Mouse (Mus musculus) spleen, postnatal 10 days (tissue): ENCODE data around the gene Jmjd7.

Experiments
- DNase-seq, 2 experiments: peaks; one replicate each; pipeline ENCODE4 v3.0.0; 2021 to 2022; ENCODE audit warnings: low spot score in 2 of 2

Jmjd7 gene

DNA sequence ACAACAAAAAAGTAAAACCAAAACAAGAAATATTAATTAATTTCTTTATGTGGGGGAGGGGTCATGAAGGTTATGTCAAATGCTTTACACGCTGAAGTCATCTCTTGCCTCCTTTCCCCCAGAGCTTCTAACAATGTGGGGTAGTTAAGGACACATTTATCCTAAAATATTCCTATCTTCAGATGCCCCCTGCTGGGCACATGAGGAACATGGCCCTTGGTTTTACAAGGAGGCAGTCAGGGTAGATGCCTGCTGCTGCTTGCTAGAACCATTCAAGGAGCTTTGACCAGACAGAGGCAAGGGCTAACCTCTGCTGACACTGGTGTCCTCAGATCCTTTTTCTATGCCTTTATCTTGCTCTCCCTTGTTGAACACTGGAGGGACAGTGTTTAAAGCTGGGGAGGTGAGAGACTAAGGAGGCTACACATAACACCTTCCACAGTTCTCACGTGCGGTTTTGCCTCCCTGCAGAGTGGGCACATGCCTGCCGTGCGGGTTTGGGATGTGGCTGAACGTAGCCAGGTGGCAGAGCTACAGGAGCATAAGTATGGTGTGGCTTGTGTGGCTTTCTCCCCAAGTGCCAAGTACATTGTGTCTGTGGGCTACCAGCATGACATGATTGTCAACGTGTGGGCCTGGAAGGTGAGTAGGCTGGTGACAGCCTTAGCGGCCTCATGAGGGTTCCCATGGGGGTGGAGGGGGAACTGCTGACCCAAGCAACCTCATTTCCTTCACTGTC, 15.7 kb upstream of the Jmjd7 start:
- peak in 1 of 2 experiments; percentile 65 for DNase-seq

DNA sequence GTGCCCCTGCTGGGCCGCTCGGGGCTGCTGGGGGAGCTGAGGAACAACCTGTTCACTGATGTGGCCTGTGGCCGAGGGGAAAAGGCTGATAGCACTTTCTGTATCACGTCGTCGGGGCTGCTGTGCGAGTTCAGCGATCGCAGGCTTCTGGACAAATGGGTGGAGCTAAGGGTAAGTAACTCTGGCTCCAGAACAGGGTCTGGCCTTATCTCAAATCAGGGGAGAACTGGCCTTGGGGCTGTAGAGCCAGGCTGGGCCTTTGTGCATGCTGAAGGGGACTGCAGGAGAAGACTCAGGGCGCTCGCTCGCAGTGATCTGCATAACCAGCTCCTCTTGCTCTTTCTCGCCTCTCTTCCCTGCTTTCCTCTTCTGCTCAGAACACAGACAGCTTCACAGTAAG, 14.4 kb upstream of the Jmjd7 start:
- DNase-seq, result no peak

DNA sequence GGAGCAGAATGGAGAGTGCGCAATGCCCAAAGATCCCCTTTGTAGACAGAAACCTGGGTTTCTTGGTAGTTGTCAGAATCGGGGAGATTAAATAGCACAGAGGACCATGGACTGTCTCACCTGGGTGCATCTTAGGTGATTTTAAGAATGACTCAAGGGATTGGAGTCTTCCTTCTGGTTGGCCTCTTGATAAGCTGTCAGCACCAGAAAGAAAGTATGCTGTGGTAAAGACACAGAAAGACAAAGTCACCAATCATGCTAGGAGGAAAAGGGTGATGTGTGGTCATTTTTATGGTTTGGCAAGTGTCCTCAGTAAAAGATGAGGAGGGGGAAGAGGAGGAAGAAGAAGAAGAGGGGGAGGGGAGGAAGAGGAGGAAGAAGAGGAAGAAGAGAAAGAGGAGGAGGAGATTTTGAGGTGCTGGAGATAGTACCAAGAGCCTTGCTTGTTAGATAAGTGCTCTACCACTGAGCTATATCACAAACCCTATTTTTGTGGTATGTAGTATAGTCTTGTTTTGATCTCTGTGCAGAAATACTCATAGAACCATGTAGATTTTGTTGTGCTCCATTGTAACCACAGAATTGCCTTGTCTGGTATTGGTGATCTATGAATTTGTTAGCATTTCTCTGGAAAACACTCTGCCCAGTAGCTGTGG, 13.3 kb upstream of the Jmjd7 start:
- no peak for DNase-seq

DNA sequence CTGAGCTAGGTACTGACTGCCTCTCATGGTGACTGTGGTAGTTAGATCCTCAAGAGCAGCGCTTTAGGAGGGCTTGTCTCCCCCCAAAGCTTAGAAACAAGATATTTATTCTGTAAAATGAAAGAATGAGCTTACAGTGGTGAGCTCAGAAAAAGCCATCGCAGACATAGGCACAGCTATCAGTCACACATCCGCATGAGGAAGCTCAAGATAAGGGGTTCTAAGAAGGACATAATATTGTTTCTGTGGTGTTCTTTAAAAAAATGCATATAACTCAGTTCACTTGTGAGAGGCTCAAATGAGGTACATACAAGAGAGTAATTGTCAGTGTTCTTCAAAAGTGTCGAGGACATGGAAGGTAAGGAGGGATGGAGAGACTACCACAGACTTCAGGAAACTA, 11.4 kb upstream of the Jmjd7 start:
- DNase-seq, result no peak

DNA sequence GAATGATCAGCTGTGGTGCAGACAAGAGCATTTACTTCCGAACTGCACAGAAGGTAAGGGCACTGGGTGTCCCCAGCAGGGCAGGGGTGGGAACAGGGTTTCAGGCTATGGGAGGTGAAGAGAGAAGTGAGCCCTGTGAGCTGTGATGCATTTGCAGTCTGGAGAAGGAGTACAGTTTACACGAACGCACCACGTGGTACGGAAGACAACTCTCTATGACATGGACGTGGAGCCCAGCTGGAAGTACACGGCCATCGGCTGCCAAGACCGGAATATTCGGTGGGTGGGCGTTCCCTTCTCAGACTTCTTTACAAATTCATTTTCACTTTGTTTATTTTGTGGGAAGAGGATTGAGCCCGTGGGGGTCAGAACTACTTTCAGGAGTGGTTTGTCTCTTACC, 9.7 kb upstream of the Jmjd7 start:
- no peak for DNase-seq

DNA sequence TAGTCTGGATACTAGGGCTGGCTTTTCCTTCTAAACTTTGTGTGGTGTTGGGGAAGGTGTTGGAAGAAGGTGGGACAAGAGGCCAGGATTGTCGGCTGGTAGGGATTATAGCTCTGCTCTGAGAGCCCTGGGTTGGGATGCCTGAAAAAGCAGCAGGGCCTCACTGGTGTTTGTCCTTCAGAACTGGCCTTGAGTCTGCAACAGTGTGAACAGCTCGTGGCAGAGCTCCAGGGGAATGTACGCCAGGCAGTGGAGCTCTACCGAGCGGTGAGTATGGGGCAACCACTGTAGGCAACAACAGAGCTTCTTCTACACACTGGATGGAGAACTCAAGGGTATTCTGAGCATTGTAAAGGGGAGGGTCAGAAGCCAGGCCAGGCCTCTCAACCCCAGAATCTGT, 2.9 kb upstream of the Jmjd7 start:
- DNase-seq, result no peak

DNA sequence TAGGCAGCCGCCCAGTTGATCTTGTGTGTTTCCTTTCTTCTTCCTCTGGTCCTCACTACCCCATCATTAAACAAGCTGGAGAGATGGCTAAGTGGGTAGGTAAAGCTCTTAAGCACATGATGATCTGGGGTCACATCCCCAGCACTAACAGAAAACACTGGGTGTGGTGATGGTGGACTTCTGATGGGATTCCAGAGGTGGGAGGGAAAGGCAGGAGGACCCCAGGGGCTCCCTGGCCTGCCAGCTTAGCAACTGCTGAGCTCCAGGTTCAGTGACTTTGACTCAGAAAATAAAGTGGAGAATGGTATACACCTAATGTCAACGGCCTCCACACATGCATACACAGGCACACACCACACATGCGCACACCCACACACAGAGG, 658 bp downstream of the Jmjd7 start:
- no peak for DNase-seq

DNA sequence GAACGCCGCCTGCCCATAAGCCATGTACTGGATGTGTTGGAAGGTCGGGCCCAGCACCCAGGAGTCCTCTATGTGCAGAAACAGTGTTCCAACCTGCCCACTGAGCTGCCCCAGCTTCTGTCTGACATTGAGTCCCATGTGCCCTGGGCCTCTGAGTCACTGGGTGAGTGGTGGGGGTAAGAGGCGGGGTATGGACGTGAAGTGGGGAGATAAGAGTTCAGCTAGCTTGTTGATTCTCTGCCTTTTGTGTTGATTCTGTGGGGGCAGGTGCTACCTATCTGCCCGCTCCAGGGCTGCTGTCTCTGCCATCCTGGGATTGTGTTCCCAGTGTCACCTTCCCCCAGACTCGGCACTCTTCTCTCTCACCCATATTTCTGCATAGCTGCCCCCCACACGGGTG, 3.1 kb downstream of the Jmjd7 start:
- no peak for DNase-seq

DNA sequence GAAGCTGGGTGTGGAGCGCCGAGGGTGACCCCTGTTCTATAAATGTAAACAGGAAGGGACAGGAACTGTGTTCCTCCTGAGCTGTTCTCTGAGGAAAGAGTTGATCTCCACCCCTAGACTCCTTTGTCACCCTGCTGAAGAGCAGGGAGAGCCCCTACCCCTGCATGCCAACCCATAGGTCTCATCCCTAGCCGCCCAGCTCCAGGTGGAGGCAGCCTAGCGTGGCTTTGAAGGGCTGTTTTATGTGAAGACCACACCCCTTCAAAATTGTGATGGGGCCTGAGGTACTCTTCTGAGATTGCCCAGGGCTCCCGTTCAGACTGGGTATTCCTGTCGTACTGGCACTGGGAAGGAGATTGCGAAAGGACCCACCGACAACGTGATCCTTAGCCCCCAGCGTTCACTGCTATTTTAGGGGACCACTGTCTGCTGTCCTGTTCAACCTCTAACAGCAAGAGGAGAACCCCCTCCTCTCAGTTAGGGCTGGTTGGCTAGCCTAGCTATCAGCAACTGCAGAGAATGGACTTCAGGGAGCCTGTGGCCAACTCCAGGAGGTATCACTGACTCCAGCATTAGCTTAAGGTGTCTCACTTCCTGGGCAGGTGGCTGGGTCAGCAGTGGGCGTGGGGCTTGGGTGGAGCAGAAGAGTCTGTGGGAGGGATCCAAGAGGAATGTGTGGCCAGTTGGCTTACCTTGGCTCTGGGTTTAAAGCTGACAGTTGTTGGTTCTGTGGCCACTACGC, 5.6 kb downstream of the Jmjd7 start, which contains the start of gene Pla2g4b:
Gene Pla2g4b, plus strand, starts transcription at position 692 of the 742 bp plus-strand sequence.
- no peak for DNase-seq

DNA sequence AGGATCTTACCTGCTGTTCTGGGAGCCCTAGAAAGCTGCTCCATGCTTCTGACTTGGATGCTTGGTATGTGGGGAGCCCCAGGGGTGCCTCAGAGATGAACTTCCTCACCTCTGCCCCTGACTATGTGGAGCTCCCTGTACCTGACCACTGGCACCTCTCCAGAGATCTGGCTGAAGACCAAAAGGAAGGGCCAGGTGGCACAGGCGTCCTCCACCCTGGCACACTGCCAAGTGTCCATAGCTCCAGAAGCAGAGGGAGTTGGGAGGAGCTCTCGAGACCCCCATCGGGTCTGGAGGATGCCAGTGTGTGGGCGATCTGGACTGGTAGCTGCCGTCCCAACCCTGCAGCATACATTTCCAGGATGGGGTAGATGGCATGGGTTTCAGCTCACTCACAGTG, 6.4 kb downstream of the Jmjd7 start:
- no peak for DNase-seq

DNA sequence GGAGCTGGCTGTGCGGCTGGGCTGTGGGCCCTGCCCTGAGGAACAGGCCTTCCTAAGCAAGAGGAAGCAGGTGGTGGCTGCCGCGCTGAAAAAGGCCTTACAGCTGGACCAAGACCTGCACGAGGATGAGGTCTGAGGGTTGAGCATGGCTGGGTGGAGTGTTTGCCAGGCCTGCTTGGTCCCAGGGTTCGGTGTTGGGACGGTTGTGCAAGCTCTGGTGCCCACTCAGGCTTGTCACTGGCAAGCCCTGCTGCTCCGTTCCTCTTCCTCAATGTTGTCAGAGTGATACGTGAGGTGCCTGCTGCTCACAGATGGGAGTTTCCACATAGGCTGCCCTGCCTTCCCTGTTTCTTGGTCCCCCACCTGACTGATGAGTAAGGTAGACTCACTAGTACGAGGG, 10.5 kb downstream of the Jmjd7 start:
- DNase-seq, result no peak

DNA sequence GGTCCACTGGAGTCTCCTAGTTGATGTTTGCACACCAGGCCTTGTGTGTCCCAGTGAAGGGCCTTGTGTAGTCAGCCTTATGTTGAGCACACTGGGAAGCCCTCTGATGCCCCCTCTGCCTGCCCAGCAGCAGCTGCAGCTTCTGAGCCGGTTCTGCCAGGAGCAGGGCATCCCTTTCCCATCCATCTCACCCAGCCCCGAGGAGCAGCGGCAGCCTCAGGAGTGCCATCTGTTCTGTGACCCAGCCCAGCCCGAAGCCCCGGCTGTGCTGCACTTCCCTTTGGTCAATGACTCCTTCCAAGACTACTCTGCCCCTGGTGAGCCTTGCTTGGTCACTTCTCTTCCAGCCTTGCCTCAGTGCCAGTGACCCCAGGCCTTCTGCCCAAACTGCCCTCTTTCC, 13.7 kb downstream of the Jmjd7 start:
- no peak for DNase-seq

DNA sequence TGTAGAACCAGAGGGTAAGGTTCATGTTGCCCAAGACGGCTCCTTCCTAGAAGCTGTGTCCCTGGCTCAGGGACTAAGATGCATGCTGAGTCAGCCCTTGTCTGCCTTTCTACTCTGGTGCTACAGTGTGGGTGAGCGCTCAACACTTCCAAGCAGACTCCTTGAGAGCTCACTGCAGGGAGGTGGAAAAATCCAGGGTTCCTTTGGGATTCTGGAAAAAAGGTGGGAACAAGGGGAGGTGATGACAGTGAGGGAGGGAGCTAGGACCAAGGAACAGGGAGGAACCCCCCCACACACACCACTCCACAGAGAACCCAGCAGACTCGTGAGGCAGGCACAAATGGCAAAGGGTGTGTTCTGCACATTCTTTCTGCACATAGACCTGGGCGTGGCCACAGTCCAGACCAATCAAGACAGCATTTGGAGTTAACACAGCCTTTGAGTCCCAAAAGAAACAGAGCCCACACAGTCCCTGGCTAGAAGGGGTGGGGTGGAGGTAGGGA, 16.9 kb downstream of the Jmjd7 start:
- no peak for DNase-seq

DNA sequence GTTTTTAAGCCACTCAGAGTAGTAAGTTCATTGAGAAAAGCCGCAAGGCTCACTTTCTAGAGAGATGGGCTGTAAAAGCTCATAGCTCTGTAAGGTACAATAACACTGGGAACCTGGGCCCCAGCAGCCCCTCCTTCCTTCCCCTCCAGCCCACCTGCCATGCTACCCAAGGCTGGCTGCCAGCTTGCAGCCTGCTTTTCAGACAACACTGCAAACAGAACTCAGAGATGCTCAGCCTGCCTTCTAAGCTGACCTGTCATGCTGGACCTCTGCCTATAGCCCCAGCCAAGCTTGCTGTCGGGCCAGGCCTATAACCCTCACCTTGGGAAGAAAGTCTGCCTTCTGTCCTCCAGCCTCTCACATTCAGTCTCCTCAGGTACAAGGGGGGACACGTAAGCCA, 17.4 kb downstream of the Jmjd7 start:
- DNase-seq, result no peak

DNA sequence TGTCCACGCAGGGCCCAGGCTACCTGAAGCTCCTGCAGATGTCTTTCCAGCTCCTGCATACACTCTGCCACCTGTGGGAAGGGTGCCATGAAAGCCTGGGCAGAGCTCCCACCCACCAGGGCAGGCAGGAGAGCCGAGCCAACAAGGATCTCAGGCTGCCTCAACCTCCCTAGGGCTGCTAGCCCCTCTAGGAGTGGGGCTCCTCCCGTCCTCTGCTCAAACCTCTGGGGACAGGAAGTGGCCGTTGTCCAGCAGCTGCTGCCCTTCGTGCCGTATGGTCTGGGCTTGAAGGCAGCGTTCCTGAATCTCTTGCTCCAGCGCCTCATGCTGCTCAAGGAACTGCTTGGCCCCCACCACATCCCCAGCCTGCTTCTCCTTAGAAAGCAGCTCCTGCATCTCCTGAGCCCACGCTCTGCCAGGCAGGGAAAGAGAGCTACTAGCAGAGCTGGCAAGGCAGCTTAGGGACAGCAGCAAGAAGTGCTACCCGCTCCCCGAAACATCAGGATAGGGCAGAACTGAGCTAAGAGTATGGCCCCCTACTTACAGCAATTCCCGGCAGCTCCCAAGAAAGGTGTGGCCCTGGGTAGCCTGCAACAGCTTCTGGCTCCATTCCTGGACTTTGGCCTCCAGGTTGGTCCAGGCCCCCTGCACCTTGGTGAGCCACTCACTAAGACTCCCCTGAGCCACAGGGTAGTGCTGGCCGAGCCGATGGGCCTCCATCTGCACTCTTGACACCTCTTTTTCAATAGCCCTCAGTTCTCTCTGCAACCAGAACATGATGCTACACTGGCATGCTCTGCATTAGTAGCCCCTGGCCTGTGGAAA, 19.4 kb downstream of the Jmjd7 start:
- no peak for DNase-seq

DNA sequence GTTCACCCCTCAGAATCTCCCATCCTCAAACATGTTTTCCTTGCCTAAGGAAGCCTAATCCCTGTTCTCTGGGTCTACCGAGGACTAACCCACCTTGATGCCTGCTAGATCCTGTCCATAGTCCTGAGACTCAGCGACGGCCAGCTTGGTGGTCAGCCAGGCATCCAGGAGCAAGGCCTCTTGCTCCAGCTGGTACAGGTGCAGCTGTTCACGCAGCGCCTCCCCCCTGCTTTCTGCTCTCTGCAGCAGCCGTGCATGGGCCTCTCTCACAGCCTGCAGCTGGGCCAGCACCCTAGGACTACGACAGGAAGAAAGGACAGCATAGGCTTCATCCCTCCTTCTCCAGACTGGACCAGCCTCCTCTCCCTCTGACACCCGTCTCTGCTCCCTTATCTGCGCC, 20.9 kb downstream of the Jmjd7 start:
- DNase-seq, result no peak

DNA sequence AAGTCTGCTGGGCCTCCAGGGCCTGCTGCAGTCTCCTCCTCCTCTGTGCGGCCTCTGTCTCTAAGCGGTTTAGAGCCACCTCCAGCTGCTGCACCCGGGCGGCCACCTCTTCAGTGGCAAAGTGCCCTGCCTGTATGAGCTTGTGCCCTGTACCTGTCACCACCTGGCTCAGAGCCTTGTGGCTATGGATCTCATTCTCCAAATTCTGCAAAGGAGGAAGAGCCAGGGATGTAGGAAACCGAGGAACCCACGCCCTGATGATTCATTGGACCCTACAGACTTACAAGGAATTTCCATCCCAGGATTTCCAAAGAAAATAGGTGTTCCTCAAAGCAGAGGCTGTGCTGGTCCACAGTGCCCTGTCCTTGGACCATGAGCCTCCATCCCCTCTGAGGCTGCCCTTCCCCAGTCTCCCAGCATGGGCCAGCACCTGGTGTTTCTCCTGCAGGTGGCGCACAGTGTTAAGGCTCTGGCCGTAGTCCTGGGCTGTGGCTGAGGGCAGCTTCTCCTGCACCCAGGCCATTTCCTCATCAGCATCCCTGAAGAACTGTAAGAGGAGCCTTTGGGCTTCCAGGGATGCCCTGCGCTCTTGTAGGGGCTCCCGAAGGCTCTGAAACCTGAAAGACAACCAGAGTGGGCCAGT, 22.5 kb downstream of the Jmjd7 start:
- DNase-seq, result peak in 1 of 2 experiments; percentile 50

DNA sequence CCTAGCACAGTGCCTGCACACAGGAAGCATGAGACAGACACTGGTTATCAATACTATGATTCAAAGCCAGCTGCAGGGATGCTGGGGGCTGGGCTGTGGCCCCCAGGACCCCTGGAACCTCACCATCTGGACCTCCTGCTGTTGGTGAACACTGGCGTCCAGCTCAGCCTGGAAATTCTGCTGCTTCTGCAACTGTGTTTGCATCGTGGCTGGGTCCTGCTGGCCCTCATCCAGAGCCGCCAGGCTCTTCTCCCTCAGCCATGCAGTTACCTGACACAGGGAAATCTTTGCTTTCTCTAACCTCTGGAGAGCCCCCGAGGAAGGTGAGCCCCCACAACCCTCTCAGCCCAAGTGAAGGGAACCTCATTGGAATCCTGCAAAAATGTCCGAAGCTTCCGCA, 24.1 kb downstream of the Jmjd7 start:
- no peak for DNase-seq

DNA sequence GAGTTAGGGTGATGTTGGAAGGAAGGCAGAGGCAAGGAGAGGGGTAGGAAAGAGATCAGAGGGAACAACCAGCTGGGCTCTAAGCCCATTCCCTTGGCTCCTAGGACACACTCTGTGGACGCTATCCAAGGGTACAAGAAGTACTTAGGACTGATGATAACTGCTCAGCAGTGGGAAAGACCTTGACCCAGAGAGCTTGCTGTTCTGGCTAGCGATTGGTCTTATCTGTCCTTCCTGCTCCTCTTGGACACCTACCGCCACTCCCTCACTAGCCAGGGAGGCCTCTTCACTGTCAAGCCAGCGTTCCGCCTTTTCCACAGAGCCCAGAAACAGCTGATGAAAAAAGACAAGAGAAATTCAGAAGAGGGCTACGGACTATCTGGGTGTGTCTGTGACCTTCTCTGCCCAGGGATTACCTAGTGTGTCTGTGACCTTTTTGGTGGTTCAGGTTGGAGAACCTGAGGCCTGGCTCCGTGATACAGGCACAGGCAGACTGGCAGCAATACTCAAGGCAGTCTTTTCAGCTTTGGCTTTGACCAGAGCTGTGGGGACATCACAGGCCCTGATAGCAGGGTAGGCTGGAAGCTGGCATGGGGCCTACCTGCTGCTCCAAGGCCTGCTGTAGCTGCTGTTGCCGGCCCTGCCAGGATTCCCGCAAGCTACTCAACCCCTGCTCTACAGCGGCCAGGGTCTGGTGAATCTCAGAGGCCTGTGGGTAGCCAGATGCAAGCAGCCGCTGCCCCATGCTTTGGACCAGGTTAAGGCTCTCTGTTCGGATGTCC, 27.7 kb downstream of the Jmjd7 start:
- DNase-seq, result no peak

DNA sequence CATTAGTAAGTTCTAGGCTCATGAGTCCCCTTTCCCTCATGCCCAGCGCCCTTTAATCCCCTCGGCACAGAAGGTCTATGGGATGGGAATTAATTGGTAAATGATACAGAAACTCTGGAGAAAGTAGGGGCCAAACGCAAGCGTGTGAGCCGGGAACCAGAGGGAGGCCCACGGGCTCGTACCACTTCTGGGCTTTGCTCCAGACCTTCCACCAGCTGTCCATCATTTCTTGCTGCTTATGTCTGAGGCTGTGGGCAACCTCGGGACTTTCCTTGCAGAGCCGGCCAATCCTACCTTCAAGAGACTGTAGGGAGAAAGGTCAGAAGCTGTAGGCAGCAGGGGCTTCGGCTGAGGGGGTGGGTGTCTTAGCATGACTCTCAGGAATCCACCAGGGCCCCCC, 28.6 kb downstream of the Jmjd7 start:
- DNase-seq, result no peak

DNA sequence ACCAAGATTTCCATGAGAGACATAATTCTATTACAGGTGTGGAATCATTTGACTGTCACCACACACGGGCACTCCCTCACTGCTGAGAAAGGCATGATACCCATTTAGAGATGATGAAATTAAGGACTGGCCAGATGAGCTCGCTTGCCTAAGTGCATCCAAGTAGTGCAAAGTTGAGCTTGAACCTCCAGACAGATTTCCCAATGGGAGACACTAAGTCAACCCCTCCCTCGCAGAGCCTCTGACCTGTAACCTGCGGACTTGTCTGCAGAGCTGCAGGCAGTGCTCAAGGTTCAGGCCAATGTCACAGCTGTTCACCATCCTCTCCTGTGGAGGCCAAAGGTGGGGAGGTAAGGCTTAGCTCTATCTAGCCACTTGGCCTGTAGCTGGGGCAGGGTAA, 31.5 kb downstream of the Jmjd7 start:
- DNase-seq, result no peak
